Mouse (Mus musculus): Measurements from ENCODE around the gene Anapc7. TPM values are rescaled to one million over a fixed set of nuclear protein-coding genes. Genes with fewer than 3 reads are reported as not detected.
"Not testable (repeated sequence)": the region's sequence is repeated elsewhere in the genome, so short reads cannot be mapped to it uniquely, and the experiment has no call there.

The Anapc7 gene
- polyA plus RNA-seq, 2 experiments, result 9.0 to 13.2 TPM

GRCm38 (mm10) chr5:122476078-122476477 lies 54.6 kb downstream of the Anapc7 start:
- Histone ChIP-seq H3K36me3 (replicated peaks; ENCODE audit: control insufficient read depth, insufficient read depth, low read depth) (peaks cover 73% of the 10 kb centered on the region), H3K4me2 (ENCODE audit: low read depth) (no peak overlapping the region), H3K4me3 (ENCODE audit: insufficient read depth in 1 of 2, low read depth in 2 of 2, low read length in 2 of 2) (no peak overlapping the region), H3K27me3 (ENCODE audit: control insufficient read depth, insufficient read depth, low read length) (no peaks in the 10 kb centered on the region), H3K27ac (no peak overlapping the region), H3K9me3 (ENCODE audit: control insufficient read depth, low read length) (no peaks in the 10 kb centered on the region), H3K9ac (replicated peaks) (no peak overlapping the region), H3K4me1 (replicated peaks; ENCODE audit: control insufficient read depth in 2 of 2, insufficient read depth in 2 of 2, low read length in 1 of 2) (no peaks in the 10 kb centered on the region)
- 39% methylated on average over 3 of the region's 3 CpGs for WGBS (ENCODE audit: insufficient replicate concordance)
- ATAC-seq (ENCODE audit: insufficient read depth) (no peak), DNase-seq (ENCODE audit: low read depth in 3 of 3, low spot score in 3 of 3) (no peak)
- no peak for TF ChIP-seq CTCF (IDR thresholded peaks at IDR 0.05; ENCODE audit: low read depth)
- TF ChIP-seq EP300 (IDR thresholded peaks at IDR 0.05; ENCODE audit: low read depth), result no peak

- WGBS (ENCODE audit: insufficient replicate concordance), result 81% methylated on average over 3 of the region's 3 CpGs
- no peak for DNase-seq (ENCODE audit: low read depth in 3 of 3, low spot score in 3 of 3)
- Histone ChIP-seq H3K4me1 (replicated peaks; ENCODE audit: control insufficient read depth in 2 of 2, insufficient read depth in 2 of 2, low read length in 1 of 2) (no peaks in the 10 kb centered on the region), H3K27me3 (ENCODE audit: control insufficient read depth, insufficient read depth, low read length) (no peaks in the 10 kb centered on the region), H3K4me3 (ENCODE audit: insufficient read depth in 1 of 2, low read depth in 2 of 2, low read length in 2 of 2) (no peak overlapping the region), H3K4me2 (ENCODE audit: low read depth) (no peak overlapping the region), H3K27ac (no peak overlapping the region), H3K36me3 (replicated peaks; ENCODE audit: control insufficient read depth, insufficient read depth, low read depth) (peaks cover 68% of the 10 kb centered on the region), H3K9me3 (ENCODE audit: control insufficient read depth, low read length) (no peaks in the 10 kb centered on the region), H3K9ac (replicated peaks) (no peak overlapping the region)
- TF ChIP-seq EP300 (IDR thresholded peaks at IDR 0.05; ENCODE audit: low read depth) (no peak), CTCF (IDR thresholded peaks at IDR 0.05; ENCODE audit: low read depth) (no peak)
- ATAC-seq (ENCODE audit: insufficient read depth), result no peak
These were observed 56.0 kb downstream of the Anapc7 start for GRCm38 (mm10) chr5:122477492-122477891.

- no peaks in the 10 kb centered on the region for H3K27me3 ChIP-seq (ENCODE audit: control insufficient read depth, insufficient read depth, low read length)
- no peak overlapping the region for H3K4me2 ChIP-seq (ENCODE audit: low read depth)
- TF ChIP-seq CTCF (IDR thresholded peaks at IDR 0.05; ENCODE audit: low read depth) (no peak), EP300 (IDR thresholded peaks at IDR 0.05; ENCODE audit: low read depth) (no peak)
- ATAC-seq (ENCODE audit: insufficient read depth), result no peak
- no peak overlapping the region for H3K9ac ChIP-seq (replicated peaks)
- no peak overlapping the region for H3K27ac ChIP-seq
- no peak for DNase-seq (ENCODE audit: low read depth in 3 of 3, low spot score in 3 of 3)
- no peaks in the 10 kb centered on the region for H3K9me3 ChIP-seq (ENCODE audit: control insufficient read depth, low read length)
- H3K4me3 ChIP-seq (ENCODE audit: insufficient read depth in 1 of 2, low read depth in 2 of 2, low read length in 2 of 2), result no peak overlapping the region
- H3K4me1 ChIP-seq (replicated peaks; ENCODE audit: control insufficient read depth in 2 of 2, insufficient read depth in 2 of 2, low read length in 1 of 2), result no peaks in the 10 kb centered on the region
- H3K36me3 ChIP-seq (replicated peaks; ENCODE audit: control insufficient read depth, insufficient read depth, low read depth), result peaks cover 67% of the 10 kb centered on the region
- 69% methylated on average over 2 of the region's 2 CpGs for WGBS (ENCODE audit: insufficient replicate concordance)
These were observed 57.6 kb downstream of the Anapc7 start for GRCm38 (mm10) chr5:122479131-122479530.

- Histone ChIP-seq H3K9me3 (ENCODE audit: control insufficient read depth, low read length) (no peaks in the 10 kb centered on the region), H3K9ac (replicated peaks) (no peak overlapping the region), H3K27ac (no peak overlapping the region), H3K4me2 (ENCODE audit: low read depth) (no peak overlapping the region), H3K4me1 (replicated peaks; ENCODE audit: control insufficient read depth in 2 of 2, insufficient read depth in 2 of 2, low read length in 1 of 2) (no peaks in the 10 kb centered on the region), H3K27me3 (ENCODE audit: control insufficient read depth, insufficient read depth, low read length) (no peaks in the 10 kb centered on the region), H3K36me3 (replicated peaks; ENCODE audit: control insufficient read depth, insufficient read depth, low read depth) (peaks cover 71% of the 10 kb centered on the region), H3K4me3 (ENCODE audit: insufficient read depth in 1 of 2, low read depth in 2 of 2, low read length in 2 of 2) (no peak overlapping the region)
- ATAC-seq (ENCODE audit: insufficient read depth), result no peak
- TF ChIP-seq CTCF (IDR thresholded peaks at IDR 0.05; ENCODE audit: low read depth) (no peak), EP300 (IDR thresholded peaks at IDR 0.05; ENCODE audit: low read depth) (no peak)
- DNase-seq (ENCODE audit: low read depth in 3 of 3, low spot score in 3 of 3), result no peak
- WGBS (ENCODE audit: insufficient replicate concordance), result 86% methylated on average over 5 of the region's 5 CpGs
These were observed 60.4 kb downstream of the Anapc7 start for GRCm38 (mm10) chr5:122481844-122482243.

- Histone ChIP-seq H3K9me3 (ENCODE audit: control insufficient read depth, low read length) (no peaks in the 10 kb centered on the region), H3K4me1 (replicated peaks; ENCODE audit: control insufficient read depth in 2 of 2, insufficient read depth in 2 of 2, low read length in 1 of 2) (no peaks in the 10 kb centered on the region), H3K27ac (no peak overlapping the region), H3K4me3 (ENCODE audit: insufficient read depth in 1 of 2, low read depth in 2 of 2, low read length in 2 of 2) (no peak overlapping the region), H3K9ac (replicated peaks) (no peak overlapping the region), H3K27me3 (ENCODE audit: control insufficient read depth, insufficient read depth, low read length) (no peaks in the 10 kb centered on the region), H3K36me3 (replicated peaks; ENCODE audit: control insufficient read depth, insufficient read depth, low read depth) (peaks cover 61% of the 10 kb centered on the region), H3K4me2 (ENCODE audit: low read depth) (no peak overlapping the region)
- DNase-seq (ENCODE audit: low read depth in 3 of 3, low spot score in 3 of 3), result no peak
- 77% methylated on average over 6 of the region's 6 CpGs for WGBS (ENCODE audit: insufficient replicate concordance)
- ATAC-seq (ENCODE audit: insufficient read depth), result no peak
- no peak for TF ChIP-seq CTCF (IDR thresholded peaks at IDR 0.05; ENCODE audit: low read depth)
- TF ChIP-seq EP300 (IDR thresholded peaks at IDR 0.05; ENCODE audit: low read depth), result no peak
These were observed 61.4 kb downstream of the Anapc7 start for GRCm38 (mm10) chr5:122482733-122483391.

GRCm38 (mm10) chr5:122486243-122486642 lies 64.8 kb downstream of the Anapc7 start:
- H3K27ac ChIP-seq; ATAC-seq (ENCODE audit: insufficient read depth); H3K4me2 ChIP-seq (ENCODE audit: low read depth); H3K4me1 ChIP-seq (replicated peaks; ENCODE audit: control insufficient read depth in 2 of 2, insufficient read depth in 2 of 2, low read length in 1 of 2); H3K27me3 ChIP-seq (ENCODE audit: control insufficient read depth, insufficient read depth, low read length); H3K4me3 ChIP-seq (ENCODE audit: insufficient read depth in 1 of 2, low read depth in 2 of 2, low read length in 2 of 2); DNase-seq (ENCODE audit: low read depth in 3 of 3, low spot score in 3 of 3); H3K9ac ChIP-seq (replicated peaks); H3K9me3 ChIP-seq (ENCODE audit: control insufficient read depth, low read length): not testable (repeated sequence)
- H3K36me3 ChIP-seq (replicated peaks; ENCODE audit: control insufficient read depth, insufficient read depth, low read depth), result peaks cover 68% of the 10 kb centered on the region
- WGBS (ENCODE audit: insufficient replicate concordance), result 86% methylated on average over 5 of the region's 5 CpGs
